Comparison of ENCODE assay signal across 20 mouse cellular contexts in genomic region chr5:113090750-113091149, GRCm38 (mm10). TPM values are rescaled to one million over a fixed set of nuclear protein-coding genes. Genes with fewer than 3 reads are reported as not detected.
DNase-seq lines count a peak whose midpoint lies in the region; ATAC-seq and TF ChIP-seq lines count a peak whose summit lies in the region.
"Had no signal": no experiment of that assay in that cellular context is flagged by ENCODE, and none has a peak within 500 bp of the region (broad histone marks: within the 10 kb centered on the region; RNA-seq: fewer than 3 reads in every experiment).

No protein-coding gene starts in this region.

- H3K27ac ChIP-seq in hindbrain, embryonic 12.5 days, result no peak overlapping the region
- H3K27ac ChIP-seq in hindbrain, embryonic 14.5 days, result no peak overlapping the region
- no peak overlapping the region for H3K27ac ChIP-seq in liver, adult 2 months (replicated peaks; ENCODE audit: insufficient read depth, low read depth, low read length)
- H3K27ac ChIP-seq in intestine, embryonic 16.5 days (ENCODE audit: low read length), result peak overlapping the region; percentile 37; the same call in 1 of the 2 replicates
- H3K27ac ChIP-seq: limb, embryonic 12.5 days had no signal

- TF ChIP-seq CTCF in liver, adult 2 months (IDR thresholded peaks at IDR 0.05; ENCODE audit: low read depth, low read length), result peak; percentile 10; the same call in 1 of the 2 replicates

- no peak overlapping the region for H3K4me3 ChIP-seq in hindbrain, embryonic 12.5 days
- H3K4me3 ChIP-seq in hindbrain, embryonic 14.5 days (replicated peaks; ENCODE audit: low read length), result no peak overlapping the region
- H3K4me3 ChIP-seq in liver, adult 2 months (ENCODE audit: insufficient read depth, low read depth, low read length), result no peak overlapping the region
- H3K4me3 ChIP-seq in intestine, embryonic 16.5 days (ENCODE audit: low read length), result no peak overlapping the region
- H3K4me3 ChIP-seq: limb, embryonic 12.5 days; myocyte had no signal

- ATAC-seq in hindbrain, embryonic 12.5 days (ENCODE audit: low FRiP score), result 0 out of 2 replicates have a peak, but pooled peaks have one; percentile 26
- no peak for ATAC-seq in hindbrain, embryonic 14.5 days (ENCODE audit: low FRiP score)
- ATAC-seq in erythroblast, adult 5-6 weeks (replicated peaks; ENCODE audit: low FRiP score, poor library complexity, severe bottlenecking), result 0 out of 2 replicates have a peak, but pooled peaks have one; percentile 17
- ATAC-seq in intestine, embryonic 16.5 days, result peak; percentile 16; the same call in 1 of the 2 replicates
- ATAC-seq: forebrain, embryonic 14.5 days had no signal

- 0 out of 2 replicates have a peak, but pooled peaks cover 2% of the 10 kb centered on the region for H3K4me1 ChIP-seq in hindbrain, embryonic 12.5 days
- H3K4me1 ChIP-seq in hindbrain, embryonic 14.5 days (replicated peaks; ENCODE audit: control insufficient read depth, insufficient read depth, low read length), result peaks cover 11% of the 10 kb centered on the region; the same call in 1 of the 2 replicates
- H3K4me1 ChIP-seq in liver, adult 2 months (ENCODE audit: control insufficient read depth, insufficient read depth, low read length), result 0 out of 2 replicates have a peak, but pooled peaks cover 2% of the 10 kb centered on the region
- peaks cover 11% of the 10 kb centered on the region for H3K4me1 ChIP-seq in intestine, embryonic 16.5 days (ENCODE audit: control insufficient read depth, insufficient read depth, low read length)

- no peak for DNase-seq in hindbrain, embryonic 14.5 days (ENCODE audit: low spot score)
- no peak for DNase-seq in liver, adult 2 months (ENCODE audit: extremely low read depth, low read depth, low spot score)
- DNase-seq in liver (no peak), adipocyte (ENCODE audit: low spot score) (no peak)
- DNase-seq: layer of hippocampus, adult 9-11 months; right cerebral cortex, adult 18-20 months had no signal

- no peaks in the 10 kb centered on the region; the same call in 1 of the 2 replicates for H3K36me3 ChIP-seq in hindbrain, embryonic 12.5 days
- no peaks in the 10 kb centered on the region for H3K36me3 ChIP-seq in hindbrain, embryonic 14.5 days (replicated peaks; ENCODE audit: control insufficient read depth, insufficient read depth)
- peaks cover 36% of the 10 kb centered on the region for H3K36me3 ChIP-seq in liver, adult 2 months (ENCODE audit: control insufficient read depth, insufficient read depth, low read length)
- peaks cover 11% of the 10 kb centered on the region; the same call in 1 of the 2 replicates for H3K36me3 ChIP-seq in intestine, embryonic 16.5 days (ENCODE audit: control insufficient read depth, insufficient read depth, low read length)

- H3K4me2 ChIP-seq in hindbrain, embryonic 12.5 days (replicated peaks), result no peak overlapping the region
- H3K4me2 ChIP-seq in hindbrain, embryonic 14.5 days (replicated peaks), result no peak overlapping the region
- no peak overlapping the region for H3K4me2 ChIP-seq in intestine, embryonic 16.5 days (ENCODE audit: low read depth, low read length)
- H3K4me2 ChIP-seq: limb, embryonic 12.5 days had no signal

- no peak overlapping the region for H3K9ac ChIP-seq in hindbrain, embryonic 12.5 days
- H3K9ac ChIP-seq in hindbrain, embryonic 14.5 days, result no peak overlapping the region
- H3K9ac ChIP-seq in liver, adult 2 months (ENCODE audit: low read depth, low read length), result no peak overlapping the region
- H3K9ac ChIP-seq in intestine, embryonic 16.5 days (ENCODE audit: low read depth, low read length), result peak overlapping the region; percentile 29; the same call in 1 of the 2 replicates
- H3K9ac ChIP-seq: limb, embryonic 12.5 days had no signal

- 93% methylated on average over 11 of the region's 11 CpGs for WGBS in hindbrain, embryonic 12.5 days
- WGBS in hindbrain, embryonic 14.5 days, result 92% methylated on average over 11 of the region's 11 CpGs
- WGBS in liver, adult 2 months, result 92% methylated on average over 11 of the region's 11 CpGs
- WGBS in intestine, embryonic 16.5 days, result 87% methylated on average over 11 of the region's 11 CpGs

- TF ChIP-seq POLR2A in liver, adult 2 months (IDR thresholded peaks at IDR 0.05; ENCODE audit: extremely low read depth, insufficient read depth, low read length), result no peak

- H3K27me3 ChIP-seq in hindbrain, embryonic 12.5 days, result no peaks in the 10 kb centered on the region
- H3K27me3 ChIP-seq in hindbrain, embryonic 14.5 days (ENCODE audit: control insufficient read depth, insufficient read depth, low read length), result no peaks in the 10 kb centered on the region
- no peaks in the 10 kb centered on the region for H3K27me3 ChIP-seq in liver, adult 2 months (ENCODE audit: control insufficient read depth, insufficient read depth, low read length)
- H3K27me3 ChIP-seq in intestine, embryonic 16.5 days (replicated peaks; ENCODE audit: control insufficient read depth, insufficient read depth, low read length), result no peaks in the 10 kb centered on the region
- H3K27me3 ChIP-seq: limb, embryonic 12.5 days had no signal

- H3K9me3 ChIP-seq in hindbrain, embryonic 12.5 days (replicated peaks), result no peaks in the 10 kb centered on the region
- H3K9me3 ChIP-seq in hindbrain, embryonic 14.5 days (ENCODE audit: control insufficient read depth, low read length), result no peaks in the 10 kb centered on the region
- H3K9me3 ChIP-seq in intestine, embryonic 16.5 days (ENCODE audit: control insufficient read depth, low read length), result no peaks in the 10 kb centered on the region
- H3K9me3 ChIP-seq: limb, embryonic 12.5 days had no signal

- no peaks in the 10 kb centered on the region for H3K79me2 ChIP-seq in liver, adult 2 months (ENCODE audit: control insufficient read depth, insufficient read depth, low read length)

RNA-seq across cellular contexts. Expression of gene Crybb3, which starts 9.4 kb away (rescaled TPM):
- 0.74 and 0.81 TPM in 2 replicates for polyA plus RNA-seq in hindbrain, embryonic 12.5 days (2016; fragmentation: Nextera tagmentation; extraction: Ambion mirVana)
- polyA plus RNA-seq in hindbrain, embryonic 14.5 days (2014; fragmentation: Nextera tagmentation; extraction: Ambion mirVana), result 0.57 and 0.99 TPM in 2 replicates
- total RNA-seq in liver, adult 2 months (2014; rRNA removed), result 0.27 and 2.3 TPM in 2 replicates
- 2.4 and 4.3 TPM in 2 replicates for polyA plus RNA-seq in liver, adult 2 months (2012; rRNA removed)
- total RNA-seq in erythroblast, adult 5-6 weeks (2015; ENCODE audit: low replicate concordance), result not detected in 2 replicates
- not detected in 2 replicates for total RNA-seq in erythroblast, adult 5-6 weeks (2017; ENCODE audit: low replicate concordance)
- polyA plus RNA-seq in intestine, embryonic 16.5 days (2015; fragmentation: Nextera tagmentation; extraction: Ambion mirVana), result 0.35 and 0.56 TPM in 2 replicates
- total RNA-seq: granulocyte monocyte progenitor cell, adult 5-6 weeks; megakaryocyte-erythroid progenitor cell, adult 5-6 weeks had no signal
- polyA plus RNA-seq: liver, embryonic 16.5 days had no signal

RNA-seq across cellular contexts. Expression of gene Crybb2, which starts 20.8 kb away (rescaled TPM):
- not detected in 2 replicates for polyA plus RNA-seq in hindbrain, embryonic 12.5 days (2016; fragmentation: Nextera tagmentation; extraction: Ambion mirVana)
- polyA plus RNA-seq in hindbrain, embryonic 14.5 days (2014; fragmentation: Nextera tagmentation; extraction: Ambion mirVana), result not detected in 2 replicates
- total RNA-seq in liver, adult 2 months (2014; rRNA removed), result not detected in 2 replicates
- not detected in 2 replicates for polyA plus RNA-seq in liver, adult 2 months (2012; rRNA removed)
- not detected in 2 replicates for total RNA-seq in erythroblast, adult 5-6 weeks (2015; ENCODE audit: low replicate concordance)
- not detected in 2 replicates for total RNA-seq in erythroblast, adult 5-6 weeks (2017; ENCODE audit: low replicate concordance)
- not detected in 2 replicates for polyA plus RNA-seq in intestine, embryonic 16.5 days (2015; fragmentation: Nextera tagmentation; extraction: Ambion mirVana)
- total RNA-seq: adrenal gland, adult 18-20 months; ES-E14; granulocyte monocyte progenitor cell, adult 5-6 weeks; heart, postnatal 4 days; left cerebral cortex, adult 8-10 months; megakaryocyte-erythroid progenitor cell, adult 5-6 weeks had no signal
- polyA plus RNA-seq: forebrain, embryonic 14.5 days; heart, embryonic 14.5 days; limb, embryonic 12.5 days; liver, embryonic 16.5 days; myocyte had no signal
